In the genomic region with DNA sequence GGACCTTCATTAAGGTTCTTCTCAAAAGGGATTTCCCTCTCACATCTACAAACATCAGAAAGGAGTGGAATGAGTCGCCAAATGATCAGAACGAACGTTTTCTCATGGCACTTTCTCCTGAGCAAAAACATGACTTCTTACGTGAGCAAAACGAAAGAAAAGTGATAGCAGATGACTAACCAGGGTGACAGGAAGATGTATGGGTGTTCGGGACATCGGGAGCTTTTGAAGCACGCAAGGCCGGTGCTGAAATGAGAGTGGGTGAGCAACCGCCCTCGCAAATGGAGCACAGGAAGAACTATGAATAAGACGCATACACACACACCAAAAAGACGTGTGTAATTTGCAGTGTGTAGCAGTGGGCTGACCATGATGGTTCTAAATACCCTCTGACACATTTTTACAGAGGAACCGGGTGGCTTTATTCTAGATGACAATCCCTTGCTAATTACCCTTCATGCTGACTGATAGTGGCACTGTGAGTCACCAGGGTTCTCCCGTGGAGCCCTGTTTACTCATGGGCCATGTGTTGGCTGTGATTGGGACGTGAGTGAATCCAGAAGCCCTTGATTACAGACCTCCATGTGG, we compare ENCODE assay signal across 18 mouse cellular contexts.
A peak's percentile ranks its signal among the peaks of the same experiment; 100 is the strongest.
DNase-seq lines count a peak whose midpoint lies in the region; ATAC-seq lines count a peak whose summit lies in the region.
"Had no signal": no experiment of that assay in that cellular context is flagged by ENCODE, and none has a peak within 500 bp of the region (broad histone marks: within the 10 kb centered on the region; RNA-seq: fewer than 3 reads in every experiment).

No protein-coding gene starts in this region.

- 45% methylated on average over 16 of the region's 16 CpGs for WGBS in heart, embryonic 13.5 days
- 79% methylated on average over 16 of the region's 16 CpGs for WGBS in hindbrain, embryonic 13.5 days
- WGBS in midbrain, embryonic 15.5 days = 88% methylated on average over 16 of the region's 16 CpGs

- H3K9ac ChIP-seq in heart, embryonic 13.5 days = no peak overlapping the region
- H3K9ac ChIP-seq in hindbrain, embryonic 13.5 days = no peak overlapping the region
- no peak overlapping the region for H3K9ac ChIP-seq in midbrain, embryonic 15.5 days
- H3K9ac ChIP-seq: embryonic facial prominence, embryonic 15.5 days; forebrain, embryonic 15.5 days had no signal

- H3K4me3 ChIP-seq in heart, embryonic 13.5 days = no peak overlapping the region
- H3K4me3 ChIP-seq in hindbrain, embryonic 13.5 days = no peak overlapping the region
- H3K4me3 ChIP-seq in midbrain, embryonic 15.5 days = no peak overlapping the region
- H3K4me3 ChIP-seq: embryonic facial prominence, embryonic 15.5 days; forebrain, embryonic 15.5 days had no signal

- no peaks in the 10 kb centered on the region for H3K27me3 ChIP-seq in heart, embryonic 13.5 days (replicated peaks)
- H3K27me3 ChIP-seq in hindbrain, embryonic 13.5 days = 0 out of 2 replicates have a peak, but pooled peaks cover 4% of the 10 kb centered on the region
- no peaks in the 10 kb centered on the region for H3K27me3 ChIP-seq in midbrain, embryonic 15.5 days (replicated peaks)
- H3K27me3 ChIP-seq: embryonic facial prominence, embryonic 15.5 days; forebrain, embryonic 15.5 days; Patski had no signal

- ATAC-seq in heart, embryonic 13.5 days (ENCODE audit: extremely low read depth, insufficient number of reproducible peaks, low FRiP score, low TSS enrichment) = no peak
- ATAC-seq in megakaryocyte, adult 5-6 weeks (ENCODE audit: poor library complexity, severe bottlenecking) = no peak
- no peak for ATAC-seq in hindbrain, embryonic 13.5 days (ENCODE audit: low FRiP score)
- no peak for ATAC-seq in midbrain, embryonic 15.5 days (replicated peaks)
- ATAC-seq: forebrain, embryonic 15.5 days; Patski had no signal

- H3K4me1 ChIP-seq in heart, embryonic 13.5 days = peaks cover 11% of the 10 kb centered on the region; the same call in 1 of the 2 replicates
- H3K4me1 ChIP-seq in hindbrain, embryonic 13.5 days (replicated peaks) = no peaks in the 10 kb centered on the region; the same call in 1 of the 2 replicates
- H3K4me1 ChIP-seq in midbrain, embryonic 15.5 days = no peaks in the 10 kb centered on the region
- H3K4me1 ChIP-seq: embryonic facial prominence, embryonic 15.5 days had no signal

- no peak overlapping the region for H3K27ac ChIP-seq in heart, embryonic 13.5 days (replicated peaks)
- H3K27ac ChIP-seq in hindbrain, embryonic 13.5 days = no peak overlapping the region
- no peak overlapping the region for H3K27ac ChIP-seq in midbrain, embryonic 15.5 days
- H3K27ac ChIP-seq: embryonic facial prominence, embryonic 15.5 days; forebrain, embryonic 15.5 days had no signal

- H3K4me2 ChIP-seq in heart, embryonic 13.5 days = peak overlapping the region; percentile 36
- no peak overlapping the region for H3K4me2 ChIP-seq in hindbrain, embryonic 13.5 days
- no peak overlapping the region for H3K4me2 ChIP-seq in midbrain, embryonic 15.5 days
- H3K4me2 ChIP-seq: embryonic facial prominence, embryonic 15.5 days; forebrain, embryonic 15.5 days; liver, embryonic 11.5 days had no signal

- DNase-seq in heart, adult 8-10 months (ENCODE audit: low spot score) = no peak
- DNase-seq in right cerebral cortex, postnatal 25 days = peak; percentile 12
- no peak for DNase-seq in right cerebral cortex, postnatal 4 days
- peak; percentile 75 for DNase-seq in brain, adult 2 months (ENCODE audit: low read depth, low spot score)
- DNase-seq: cerebellum, adult 11 months; gastrocnemius, postnatal 10 days; heart, postnatal 10 days; kidney, postnatal 14 days; lung, postnatal 10 days; thymus, adult 18-20 months had no signal

- no peaks in the 10 kb centered on the region for H3K36me3 ChIP-seq in heart, embryonic 13.5 days
- H3K36me3 ChIP-seq in hindbrain, embryonic 13.5 days = no peaks in the 10 kb centered on the region
- H3K36me3 ChIP-seq in midbrain, embryonic 15.5 days (replicated peaks) = no peaks in the 10 kb centered on the region
- H3K36me3 ChIP-seq: embryonic facial prominence, embryonic 15.5 days; forebrain, embryonic 15.5 days had no signal

- H3K9me3 ChIP-seq in heart, embryonic 13.5 days = no peaks in the 10 kb centered on the region
- H3K9me3 ChIP-seq in hindbrain, embryonic 13.5 days = no peaks in the 10 kb centered on the region
- H3K9me3 ChIP-seq in midbrain, embryonic 15.5 days = no peaks in the 10 kb centered on the region
- H3K9me3 ChIP-seq: embryonic facial prominence, embryonic 15.5 days; forebrain, embryonic 15.5 days had no signal

Comparison
In these comparisons a context has a peak if more than half of its experiments do, and no peak if none do; other contexts are left out.
1. DNase-seq: peak in right cerebral cortex, postnatal 25 days (single experiment) and brain, adult 2 months (single experiment); none in heart, adult 8-10 months (single experiment) and right cerebral cortex, postnatal 4 days (single experiment).